Mouse (Mus musculus) limb, embryonic 11.5 days (tissue): ENCODE data around the gene Tnni3k. TPM values are rescaled to one million over a fixed set of nuclear protein-coding genes. Genes with fewer than 3 reads are reported as not detected.
A peak's percentile ranks its signal among the peaks of the same experiment; 100 is the strongest.

Source experiments
- ATAC-seq: fragments of 200-750 bp; cut with Nextera tagmentation; 2 replicates; pipeline ENCODE4 v1.8.0; 2017; ENCODE audit warnings: low read depth; ENCODE audit not compliant: insufficient number of reproducible peaks, low FRiP score, low TSS enrichment
- DNase-seq: peaks from one replicate; pipeline ENCODE4 v3.0.0-alpha.2; 2015; ENCODE audit warnings: low spot score
- H3K27ac ChIP-seq: fragments of 300-500 bp; sonication (generic); replicated peaks from 2 replicates; pipeline ENCODE4 v1.5.1; 2014; ENCODE audit warnings: low read depth, mild to moderate bottlenecking, low read length
- H3K27me3 ChIP-seq: fragments of 300-500 bp; sonication (generic); 2 replicates; pipeline ENCODE4 v1.6.1; 2014; ENCODE audit warnings: mild to moderate bottlenecking, low read length, mixed read lengths; ENCODE audit not compliant: control insufficient read depth, insufficient read depth
- H3K36me3 ChIP-seq: fragments of 300-500 bp; sonication (generic); 2 replicates; pipeline ENCODE4 v1.6.1; 2014; ENCODE audit warnings: mild to moderate bottlenecking, low read length, moderate library complexity, mixed read lengths; ENCODE audit not compliant: control insufficient read depth, insufficient read depth
- H3K4me1 ChIP-seq: fragments of 300-500 bp; sonication (generic); 2 replicates; pipeline ENCODE4 v1.6.1; 2014; ENCODE audit warnings: low read length, mixed read lengths; ENCODE audit not compliant: control insufficient read depth, insufficient read depth
- H3K4me2 ChIP-seq: fragments of 300-500 bp; sonication (generic); 2 replicates; pipeline ENCODE4 v1.6.1; 2014; ENCODE audit warnings: low read depth, mild to moderate bottlenecking, moderate library complexity; ENCODE audit not compliant: severe bottlenecking
- H3K4me3 ChIP-seq: fragments of 300-500 bp; sonication (generic); 2 replicates; pipeline ENCODE4 v1.5.1; 2014; ENCODE audit warnings: low read depth, low read length
- H3K9ac ChIP-seq: fragments of 300-500 bp; sonication (generic); 2 replicates; pipeline ENCODE4 v1.6.1; 2014; ENCODE audit warnings: mild to moderate bottlenecking, low read length
- H3K9me3 ChIP-seq: fragments of 300-500 bp; sonication (generic); 2 replicates; pipeline ENCODE4 v1.6.1; 2016; ENCODE audit warnings: low read length; ENCODE audit not compliant: control insufficient read depth
- WGBS: fragments of 180-500 bp; shearing (Covaris S2); extraction: QIAGEN DNeasy Blood & Tissue Kit; methylation state at CpG from one replicate; pipeline ENCODE4 v1.1.7; 2014; 5-methylcytosine and 5-hydroxymethylcytosine counted together
- polyA plus RNA-seq: library from polyadenylated mRNA; unstranded; fragments of >200 nt; fragmentation: Nextera tagmentation; extraction: Ambion mirVana; gene quantifications from 2 replicates; pipeline ENCODE4 v1.2.1, GENCODE M21; 2014

Tnni3k gene
- polyA plus RNA-seq, 1 experiment from 2014 or later = not detected

DNA sequence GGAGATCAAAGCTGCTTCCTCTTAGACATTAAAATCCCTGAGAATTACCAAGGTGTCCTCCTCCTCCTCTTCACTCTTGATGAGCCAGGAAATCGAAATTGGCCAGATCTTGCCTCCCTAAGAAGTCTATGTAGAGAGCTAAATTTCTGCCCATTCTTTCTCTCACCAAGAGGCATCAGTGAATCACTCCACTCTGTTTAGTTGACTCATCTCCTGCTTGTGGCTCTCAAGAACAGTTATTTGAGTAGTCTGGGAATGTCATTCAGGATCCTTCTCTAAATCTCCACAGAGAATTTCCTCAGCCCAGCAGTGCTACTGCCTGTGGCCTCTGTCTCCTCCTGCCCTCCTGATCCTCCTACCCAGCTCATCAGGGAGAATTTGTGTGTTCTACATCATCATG is 139.6 kb downstream of the Tnni3k start:
- Histone ChIP-seq H3K9ac (no peak overlapping the region), H3K27me3 (no peaks in the 10 kb centered on the region), H3K4me2 (no peak overlapping the region), H3K4me1 (no peaks in the 10 kb centered on the region), H3K9me3 (no peaks in the 10 kb centered on the region), H3K4me3 (no peak overlapping the region), H3K27ac (no peak overlapping the region), H3K36me3 (no peaks in the 10 kb centered on the region)
- ATAC-seq (no peak), DNase-seq (no peak)
- 79% methylated on average over 1 of the region's 1 CpGs for WGBS

GRCm38 (mm10) chr3:154913641-154914040 is 141.6 kb downstream of the Tnni3k start:
- ATAC-seq (no peak), DNase-seq (no peak)
- Histone ChIP-seq H3K36me3 (no peaks in the 10 kb centered on the region), H3K27ac (no peak overlapping the region), H3K4me1 (no peaks in the 10 kb centered on the region), H3K9me3 (no peaks in the 10 kb centered on the region), H3K4me2 (no peak overlapping the region), H3K27me3 (no peaks in the 10 kb centered on the region), H3K9ac (no peak overlapping the region), H3K4me3 (no peak overlapping the region)
- 75% methylated on average over 6 of the region's 6 CpGs for WGBS

- Histone ChIP-seq H3K4me3 (no peak overlapping the region), H3K4me2 (no peak overlapping the region), H3K27ac (no peak overlapping the region), H3K9me3 (no peaks in the 10 kb centered on the region), H3K4me1 (no peaks in the 10 kb centered on the region), H3K27me3 (no peaks in the 10 kb centered on the region), H3K9ac (no peak overlapping the region), H3K36me3 (no peaks in the 10 kb centered on the region)
- no peak for ATAC-seq
- DNase-seq = peak; percentile 44
- WGBS = 75% methylated on average over 7 of the region's 7 CpGs
These were observed 158.5 kb downstream of the Tnni3k start for GRCm38 (mm10) chr3:154896737-154897136.

DNA sequence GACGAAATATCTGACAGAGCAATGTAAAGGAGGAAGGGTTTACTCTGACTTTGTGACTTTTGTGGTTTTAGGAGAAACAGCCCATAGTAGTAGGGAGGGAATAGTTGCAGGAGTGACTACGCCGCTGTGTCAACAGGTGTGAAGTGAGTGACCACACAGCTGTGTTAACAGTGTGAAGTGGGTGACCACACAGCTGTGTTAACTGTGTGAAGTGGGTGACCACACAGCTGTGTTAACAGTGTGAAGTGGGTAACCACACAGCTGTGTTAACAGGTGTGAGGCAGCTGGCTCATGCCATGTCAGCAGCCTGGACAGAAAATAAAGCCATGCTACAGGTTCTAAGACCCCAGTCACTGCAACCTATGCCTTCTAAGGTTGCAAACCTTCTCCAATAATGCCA is 162.0 kb downstream of the Tnni3k start:
- H3K36me3 ChIP-seq = no peaks in the 10 kb centered on the region
- no peaks in the 10 kb centered on the region for H3K27me3 ChIP-seq
- H3K4me3 ChIP-seq = no peak overlapping the region
- DNase-seq (no peak), ATAC-seq (peak; percentile 75; the same call in 1 of the 2 replicates)
- H3K4me1 ChIP-seq = no peaks in the 10 kb centered on the region
- H3K9me3 ChIP-seq = no peaks in the 10 kb centered on the region
- H3K9ac ChIP-seq = no peak overlapping the region
- WGBS = 88% methylated on average over 3 of the region's 3 CpGs
- no peak overlapping the region for H3K27ac ChIP-seq
- no peak overlapping the region for H3K4me2 ChIP-seq

GRCm38 (mm10) chr3:154885452-154885851 is 169.8 kb downstream of the Tnni3k start:
- Histone ChIP-seq H3K9ac (no peak overlapping the region), H3K9me3 (no peaks in the 10 kb centered on the region), H3K36me3 (no peaks in the 10 kb centered on the region), H3K27me3 (no peaks in the 10 kb centered on the region), H3K4me3 (no peak overlapping the region), H3K4me2 (no peak overlapping the region), H3K4me1 (no peaks in the 10 kb centered on the region), H3K27ac (no peak overlapping the region)
- no peak for ATAC-seq
- 30% methylated on average over 5 of the region's 5 CpGs for WGBS
- no peak for DNase-seq

GRCm38 (mm10) chr3:154885048-154885447 is 170.2 kb downstream of the Tnni3k start:
- Histone ChIP-seq H3K4me2 (no peak overlapping the region), H3K4me3 (no peak overlapping the region), H3K4me1 (no peaks in the 10 kb centered on the region), H3K27ac (no peak overlapping the region), H3K9ac (no peak overlapping the region), H3K36me3 (no peaks in the 10 kb centered on the region), H3K9me3 (no peaks in the 10 kb centered on the region), H3K27me3 (no peaks in the 10 kb centered on the region)
- ATAC-seq (0 out of 2 replicates have a peak, but pooled peaks have one; percentile 28), DNase-seq (no peak)
- WGBS = 27% methylated on average over 5 of the region's 5 CpGs

DNA sequence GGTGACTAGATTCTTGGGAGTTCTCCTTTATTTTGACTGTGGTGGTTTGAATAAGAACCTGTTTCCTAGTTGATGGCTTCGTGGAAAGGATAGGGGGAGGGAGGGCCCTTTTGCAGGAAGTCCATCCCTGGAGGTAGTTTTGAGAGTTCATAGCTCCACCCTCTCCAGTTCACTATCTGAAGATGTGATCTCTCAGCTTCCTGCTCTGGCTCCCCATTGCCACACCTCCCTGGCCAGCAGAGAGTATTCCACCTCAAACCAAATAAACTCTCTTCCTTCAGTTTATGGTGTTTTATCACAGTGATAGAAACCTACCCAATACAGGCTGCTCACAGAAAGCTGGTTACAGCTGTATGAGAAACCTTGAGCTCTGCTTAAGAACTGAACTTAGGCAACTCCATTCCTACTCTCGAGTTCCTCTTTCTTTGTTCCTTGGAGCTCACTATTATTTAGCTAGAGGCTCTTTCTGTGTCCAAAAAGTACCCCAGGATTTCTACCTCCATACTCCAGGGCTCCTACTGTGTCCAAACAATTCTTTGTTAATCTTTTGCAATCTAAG is 173.7 kb downstream of the Tnni3k start:
- H3K9ac ChIP-seq = no peak overlapping the region
- no peak for ATAC-seq
- H3K27ac ChIP-seq = no peak overlapping the region
- DNase-seq = no peak
- 72% methylated on average over 2 of the region's 2 CpGs for WGBS
- no peaks in the 10 kb centered on the region for H3K4me1 ChIP-seq
- H3K36me3 ChIP-seq = no peaks in the 10 kb centered on the region
- no peaks in the 10 kb centered on the region for H3K9me3 ChIP-seq
- H3K4me3 ChIP-seq = no peak overlapping the region
- no peaks in the 10 kb centered on the region for H3K27me3 ChIP-seq
- H3K4me2 ChIP-seq = no peak overlapping the region

GRCm38 (mm10) chr3:154880536-154880939 is 174.7 kb downstream of the Tnni3k start:
- H3K4me3 ChIP-seq = no peak overlapping the region
- ATAC-seq (no peak), DNase-seq (no peak)
- no peak overlapping the region for H3K4me2 ChIP-seq
- WGBS = 24% methylated on average over 4 of the region's 4 CpGs
- H3K9me3 ChIP-seq = no peaks in the 10 kb centered on the region
- H3K36me3 ChIP-seq = no peaks in the 10 kb centered on the region
- H3K27ac ChIP-seq = no peak overlapping the region
- no peaks in the 10 kb centered on the region for H3K27me3 ChIP-seq
- no peak overlapping the region for H3K9ac ChIP-seq
- H3K4me1 ChIP-seq = no peaks in the 10 kb centered on the region

- no peak overlapping the region for H3K4me3 ChIP-seq
- H3K9me3 ChIP-seq = no peaks in the 10 kb centered on the region
- 67% methylated on average over 5 of the region's 5 CpGs for WGBS
- no peaks in the 10 kb centered on the region for H3K27me3 ChIP-seq
- H3K9ac ChIP-seq = no peak overlapping the region
- H3K36me3 ChIP-seq = no peaks in the 10 kb centered on the region
- DNase-seq (no peak), ATAC-seq (no peak)
- H3K4me1 ChIP-seq = no peaks in the 10 kb centered on the region
- H3K27ac ChIP-seq = no peak overlapping the region
- H3K4me2 ChIP-seq = no peak overlapping the region
These were observed 175.1 kb downstream of the Tnni3k start for GRCm38 (mm10) chr3:154880108-154880507.
